Mouse (Mus musculus) forebrain, embryonic 15.5 days (tissue): ENCODE measurements around the gene Araf. TPM values are rescaled to one million over a fixed set of nuclear protein-coding genes. Genes with fewer than 3 reads are reported as not detected.
"Not testable (repeated sequence)": the region's sequence is repeated elsewhere in the genome, so short reads cannot be mapped to it uniquely, and the experiment has no call there.

Experiments
- ATAC-seq: fragments of 200-750 bp; cut with Nextera tagmentation; replicated peaks from 2 replicates; pipeline ENCODE4 v1.8.0; 2017; ENCODE audit warnings: mild to moderate bottlenecking, moderate TSS enrichment, moderate library complexity
- H3K27ac ChIP-seq: fragments of 300-500 bp; sonication (generic); replicated peaks from 2 replicates; pipeline ENCODE4 v1.5.1; 2015; ENCODE audit warnings: mild to moderate bottlenecking, inconsistent platforms
- H3K27me3 ChIP-seq: fragments of 300-500 bp; sonication (generic); 2 replicates; pipeline ENCODE4 v1.6.1; 2015; ENCODE audit warnings: inconsistent platforms
- H3K36me3 ChIP-seq: fragments of 300-500 bp; sonication (generic); 2 replicates; pipeline ENCODE4 v1.6.1; 2015; ENCODE audit warnings: mild to moderate bottlenecking, inconsistent platforms
- H3K4me1 ChIP-seq: fragments of 300-500 bp; sonication (generic); 2 replicates; pipeline ENCODE4 v1.6.1; 2015; ENCODE audit warnings: inconsistent platforms
- H3K4me2 ChIP-seq: fragments of 300-500 bp; sonication (generic); replicated peaks from 2 replicates; pipeline ENCODE4 v1.6.1; 2015; ENCODE audit warnings: mild to moderate bottlenecking, inconsistent platforms
- H3K4me3 ChIP-seq: fragments of 300-500 bp; sonication (generic); 2 replicates; pipeline ENCODE4 v1.5.1; 2015; ENCODE audit warnings: mild to moderate bottlenecking, inconsistent platforms
- H3K9ac ChIP-seq: fragments of 300-500 bp; sonication (generic); replicated peaks from 2 replicates; pipeline ENCODE4 v1.6.1; 2015; ENCODE audit warnings: mild to moderate bottlenecking, inconsistent platforms
- H3K9me3 ChIP-seq: fragments of 300-500 bp; sonication (generic); 2 replicates; pipeline ENCODE4 v1.6.1; 2016; ENCODE audit warnings: inconsistent platforms
- WGBS: fragments of 180-500 bp; shearing (Covaris S2); methylation state at CpG from one replicate; pipeline ENCODE4 v1.1.7; 2015; ENCODE audit warnings: mixed read lengths; 5-methylcytosine and 5-hydroxymethylcytosine counted together
- polyA plus RNA-seq: library from polyadenylated mRNA; unstranded; fragments of >200 nt; fragmentation: Nextera tagmentation; extraction: Ambion mirVana; gene quantifications from 2 replicates; pipeline ENCODE4 v1.2.1, GENCODE M21; 2015

Gene Araf
- polyA plus RNA-seq, 1 experiment from 2014 or later, result 234 TPM

- H3K9ac ChIP-seq, result peak overlapping the region; percentile 59
- peak overlapping the region; percentile 47 for H3K4me2 ChIP-seq
- H3K27me3 ChIP-seq, result no peaks in the 10 kb centered on the region
- H3K4me3 ChIP-seq, result peak overlapping the region; percentile 50
- peak overlapping the region; percentile 94 for H3K27ac ChIP-seq
- ATAC-seq, result peak; percentile 13; the same call in 1 of the 2 replicates
- WGBS, result 25% methylated on average over 5 of the region's 7 CpGs
- no peaks in the 10 kb centered on the region for H3K36me3 ChIP-seq
- H3K4me1 ChIP-seq, result no peaks in the 10 kb centered on the region
- H3K9me3 ChIP-seq, result no peaks in the 10 kb centered on the region
Observed at GRCm38 (mm10) chrX:20798797-20799147, 1.2 kb downstream of the Araf start.

GRCm38 (mm10) chrX:20801456-20801855, 3.8 kb downstream of the Araf start:
- ATAC-seq, result no peak
- H3K4me3 ChIP-seq, result no peak overlapping the region
- no peak overlapping the region for H3K27ac ChIP-seq
- H3K9me3 ChIP-seq, result no peaks in the 10 kb centered on the region
- H3K4me1 ChIP-seq, result no peaks in the 10 kb centered on the region
- H3K27me3 ChIP-seq, result no peaks in the 10 kb centered on the region
- no peaks in the 10 kb centered on the region for H3K36me3 ChIP-seq
- 87% methylated on average over 2 of the region's 2 CpGs for WGBS
- H3K9ac ChIP-seq, result no peak overlapping the region
- H3K4me2 ChIP-seq, result no peak overlapping the region

GRCm38 (mm10) chrX:20804301-20804700, 6.7 kb downstream of the Araf start:
- 23% methylated on average over 1 of the region's 1 CpGs for WGBS
- H3K36me3 ChIP-seq, ATAC-seq, H3K9me3 ChIP-seq, H3K4me2 ChIP-seq, H3K9ac ChIP-seq, H3K4me3 ChIP-seq, H3K4me1 ChIP-seq, H3K27me3 ChIP-seq, H3K27ac ChIP-seq: not testable (repeated sequence)

- WGBS, result 80% methylated on average over 1 of the region's 1 CpGs
- Histone ChIP-seq H3K36me3 (no peaks in the 10 kb centered on the region), H3K4me2 (no peak overlapping the region), H3K27me3 (no peaks in the 10 kb centered on the region), H3K4me3 (no peak overlapping the region), H3K4me1 (no peaks in the 10 kb centered on the region), H3K9ac (no peak overlapping the region), H3K27ac (no peak overlapping the region), H3K9me3 (no peaks in the 10 kb centered on the region)
- no peak for ATAC-seq
Observed at GRCm38 (mm10) chrX:20806295-20806694, 8.7 kb downstream of the Araf start.

- no peak for ATAC-seq
- no peaks in the 10 kb centered on the region for H3K36me3 ChIP-seq
- H3K27me3 ChIP-seq, result no peaks in the 10 kb centered on the region
- 74% methylated on average over 6 of the region's 6 CpGs for WGBS
- H3K9ac ChIP-seq, result no peak overlapping the region
- no peaks in the 10 kb centered on the region for H3K9me3 ChIP-seq
- H3K4me3 ChIP-seq, result no peak overlapping the region
- no peak overlapping the region for H3K4me2 ChIP-seq
- no peak overlapping the region for H3K27ac ChIP-seq
- peaks cover 4% of the 10 kb centered on the region; the same call in 1 of the 2 replicates for H3K4me1 ChIP-seq
Observed at GRCm38 (mm10) chrX:20816974-20817373, 19.4 kb downstream of the Araf start.

GRCm38 (mm10) chrX:20819204-20819628, 21.6 kb downstream of the Araf start:
- Histone ChIP-seq H3K4me3 (peak overlapping the region; percentile 28), H3K9ac (peak overlapping the region; percentile 32), H3K4me1 (peaks cover 4% of the 10 kb centered on the region; the same call in 1 of the 2 replicates), H3K27ac (peak overlapping the region; percentile 65), H3K9me3 (no peaks in the 10 kb centered on the region), H3K36me3 (no peaks in the 10 kb centered on the region), H3K27me3 (no peaks in the 10 kb centered on the region), H3K4me2 (peak overlapping the region; percentile 42)
- peak; percentile 93 for ATAC-seq
- 33% methylated on average over 19 of the region's 19 CpGs for WGBS

- ATAC-seq, result peak; percentile 57; the same call in 1 of the 2 replicates
Observed at GRCm38 (mm10) chrX:20819708-20820426, 22.3 kb downstream of the Araf start.

GRCm38 (mm10) chrX:20828934-20829333, 31.3 kb downstream of the Araf start:
- H3K4me1 ChIP-seq, result peaks cover 2% of the 10 kb centered on the region; the same call in 1 of the 2 replicates
- no peaks in the 10 kb centered on the region for H3K9me3 ChIP-seq
- no peaks in the 10 kb centered on the region for H3K36me3 ChIP-seq
- H3K4me3 ChIP-seq, result no peak overlapping the region
- H3K27me3 ChIP-seq, result no peaks in the 10 kb centered on the region
- WGBS, result 43% methylated on average over 5 of the region's 5 CpGs
- ATAC-seq, result peak; percentile 71; the same call in 1 of the 2 replicates
- H3K4me2 ChIP-seq, result no peak overlapping the region
- no peak overlapping the region for H3K27ac ChIP-seq
- H3K9ac ChIP-seq, result no peak overlapping the region

More at GRCm38 (mm10) chrX:20819708-20820426, 22.3 kb downstream of the Araf start:
- no peaks in the 10 kb centered on the region for H3K36me3 ChIP-seq
- H3K4me3 ChIP-seq, result peak overlapping the region; percentile 28
- H3K4me2 ChIP-seq, result peak overlapping the region; percentile 42
- WGBS, result 53% methylated on average over 8 of the region's 8 CpGs
- no peaks in the 10 kb centered on the region for H3K9me3 ChIP-seq
- peak overlapping the region; percentile 32 for H3K9ac ChIP-seq
- peak overlapping the region; percentile 65 for H3K27ac ChIP-seq
- peaks cover 4% of the 10 kb centered on the region; the same call in 1 of the 2 replicates for H3K4me1 ChIP-seq
- no peaks in the 10 kb centered on the region for H3K27me3 ChIP-seq

GRCm38 (mm10) chrX:20847232-20847631, 49.6 kb downstream of the Araf start:
- Histone ChIP-seq H3K9me3 (no peaks in the 10 kb centered on the region), H3K9ac (no peak overlapping the region), H3K27me3 (no peaks in the 10 kb centered on the region), H3K4me2 (no peak overlapping the region), H3K36me3 (peaks cover 13% of the 10 kb centered on the region), H3K4me1 (peaks cover 14% of the 10 kb centered on the region), H3K27ac (no peak overlapping the region), H3K4me3 (no peak overlapping the region)
- 85% methylated on average over 3 of the region's 3 CpGs for WGBS
- no peak for ATAC-seq

- Histone ChIP-seq H3K9me3 (no peaks in the 10 kb centered on the region), H3K36me3 (peaks cover 13% of the 10 kb centered on the region), H3K4me3 (peak overlapping the region; percentile 63), H3K27ac (peak overlapping the region; percentile 68), H3K9ac (no peak overlapping the region), H3K4me1 (peaks cover 14% of the 10 kb centered on the region), H3K4me2 (peak overlapping the region; percentile 42), H3K27me3 (no peaks in the 10 kb centered on the region)
- WGBS, result 12% methylated on average over 2 of the region's 2 CpGs
- ATAC-seq, result peak; percentile 39
Observed at GRCm38 (mm10) chrX:20847816-20848215, 50.2 kb downstream of the Araf start.

- no peaks in the 10 kb centered on the region for H3K27me3 ChIP-seq
- H3K4me1 ChIP-seq, result peaks cover 14% of the 10 kb centered on the region
- peaks cover 13% of the 10 kb centered on the region for H3K36me3 ChIP-seq
- peak overlapping the region; percentile 48 for H3K4me2 ChIP-seq
- peak overlapping the region; percentile 83 for H3K27ac ChIP-seq
- ATAC-seq, result peak; percentile 99
- WGBS, result 16% methylated on average over 42 of the region's 42 CpGs
- H3K9me3 ChIP-seq, result no peaks in the 10 kb centered on the region
- peak overlapping the region; percentile 65 for H3K9ac ChIP-seq
- H3K4me3 ChIP-seq, result peak overlapping the region; percentile 63
Observed at GRCm38 (mm10) chrX:20848256-20848984, 50.8 kb downstream of the Araf start.

- Histone ChIP-seq H3K4me3 (no peak overlapping the region), H3K4me1 (peaks cover 14% of the 10 kb centered on the region), H3K36me3 (peaks cover 19% of the 10 kb centered on the region), H3K27me3 (no peaks in the 10 kb centered on the region), H3K9me3 (no peaks in the 10 kb centered on the region), H3K9ac (no peak overlapping the region), H3K4me2 (no peak overlapping the region), H3K27ac (no peak overlapping the region)
- WGBS, result 90% methylated on average over 7 of the region's 7 CpGs
- no peak for ATAC-seq
Observed at GRCm38 (mm10) chrX:20853794-20854193, 56.2 kb downstream of the Araf start.
